ENCODE assay signal across 8 mouse cellular contexts in genomic region chr11:100571202-100571567, GRCm38 (mm10). TPM values are rescaled to one million over a fixed set of nuclear protein-coding genes. Genes with fewer than 3 reads are reported as not detected.
DNase-seq lines count a peak whose midpoint lies in the region; ATAC-seq and TF ChIP-seq lines count a peak whose summit lies in the region.

No protein-coding gene starts in this region.

- peak overlapping the region; percentile 54 for H3K4me2 ChIP-seq in hindbrain, embryonic 13.5 days
- H3K4me2 ChIP-seq in liver, embryonic 16.5 days (ENCODE audit: low read depth, low read length), result peak overlapping the region; percentile 48

- no peak for TF ChIP-seq POLR2A in MEL (IDR thresholded peaks at IDR 0.05; ENCODE audit: control insufficient read depth in 1 of 2, insufficient read depth in 1 of 2, low read depth in 1 of 2, low read length in 2 of 2, poor library complexity in 1 of 2)

- DNase-seq in gastrocnemius, postnatal 25 days, result peak; percentile 29
- DNase-seq in gastrocnemius, postnatal 36 days, result no peak
- no peak for DNase-seq in MEL (ENCODE audit: low read depth, low spot score)
- DNase-seq in splenic B cell, adult 2 months (ENCODE audit: low read depth, low spot score), result peak; percentile 66
- no peak for DNase-seq in ovary, postnatal 10 days (ENCODE audit: low spot score)

- no peak for TF ChIP-seq CTCF in MEL (IDR thresholded peaks at IDR 0.05 in 2 of 3, conservative IDR thresholded peaks at IDR 0.05 in 1 of 3; ENCODE audit: control insufficient read depth in 1 of 3, insufficient read depth in 1 of 3, low read depth in 2 of 3, low read length in 3 of 3, poor library complexity in 1 of 3, severe bottlenecking in 1 of 3)

- no peak for TF ChIP-seq RAD21 in MEL (IDR thresholded peaks at IDR 0.05; ENCODE audit: low read depth, low read length)

- no peaks in the 10 kb centered on the region for H3K27me3 ChIP-seq in MEL (ENCODE audit: control insufficient read depth in 1 of 2, insufficient read depth in 2 of 2, low read length in 2 of 2)
- H3K27me3 ChIP-seq in hindbrain, embryonic 13.5 days, result peaks cover 13% of the 10 kb centered on the region
- no peaks in the 10 kb centered on the region for H3K27me3 ChIP-seq in liver, embryonic 16.5 days (ENCODE audit: control insufficient read depth, insufficient read depth, low read depth, low read length)
- H3K27me3 ChIP-seq in splenic B cell, adult 2 months (ENCODE audit: control insufficient read depth, insufficient read depth, low read length, poor library complexity, severe bottlenecking), result no peaks in the 10 kb centered on the region

- peak; percentile 21; the same call in 1 of the 2 replicates for ATAC-seq in erythroid progenitor cell, adult 5-6 weeks (replicated peaks; ENCODE audit: low FRiP score, poor library complexity, severe bottlenecking)
- ATAC-seq in hindbrain, embryonic 13.5 days (ENCODE audit: low FRiP score), result peak; percentile 37; the same call in 1 of the 2 replicates
- no peak for ATAC-seq in liver, embryonic 16.5 days (ENCODE audit: low read depth)

- no peak overlapping the region for H3K4me3 ChIP-seq in MEL (ENCODE audit: control insufficient read depth in 1 of 2, insufficient read depth in 1 of 2, low read depth in 2 of 2, low read length in 2 of 2)
- peak overlapping the region; percentile 17 for H3K4me3 ChIP-seq in hindbrain, embryonic 13.5 days
- peak overlapping the region; percentile 20 for H3K4me3 ChIP-seq in liver, embryonic 16.5 days (ENCODE audit: low read depth, low read length)

- intact Hi-C loops in gastrocnemius, postnatal 36 days (cut with DNase I), result loop anchor here (2.0 kb wide), 2 partner anchors 56 to 132 kb away; no protein-coding TSS in a partner anchor

- no peak overlapping the region for H3K9ac ChIP-seq in MEL (ENCODE audit: control insufficient read depth, low read depth, low read length, poor library complexity, severe bottlenecking)
- H3K9ac ChIP-seq in hindbrain, embryonic 13.5 days, result peak overlapping the region; percentile 63
- no peak overlapping the region for H3K9ac ChIP-seq in liver, embryonic 16.5 days (ENCODE audit: low read depth, low read length)

- no peak for TF ChIP-seq EP300 in MEL (IDR thresholded peaks at IDR 0.05; ENCODE audit: low read depth in 1 of 2, low read length in 2 of 2)

- WGBS in hindbrain, embryonic 13.5 days, result 12% methylated on average over 16 of the region's 16 CpGs
- WGBS in liver, embryonic 16.5 days (ENCODE audit: insufficient replicate concordance), result 13% methylated on average over 16 of the region's 16 CpGs

- no peaks in the 10 kb centered on the region; the same call in 1 of the 2 replicates for H3K79me2 ChIP-seq in MEL (ENCODE audit: control insufficient read depth, insufficient read depth, low read length, poor library complexity)

- no peaks in the 10 kb centered on the region for H3K9me3 ChIP-seq in MEL (replicated peaks; ENCODE audit: insufficient read depth, low read length)
- no peaks in the 10 kb centered on the region for H3K9me3 ChIP-seq in hindbrain, embryonic 13.5 days
- H3K9me3 ChIP-seq in liver, embryonic 16.5 days (replicated peaks; ENCODE audit: control insufficient read depth, low read length), result no peaks in the 10 kb centered on the region

- no peak overlapping the region for H3K27ac ChIP-seq in MEL (ENCODE audit: control insufficient read depth, low read depth, low read length)
- H3K27ac ChIP-seq in hindbrain, embryonic 13.5 days, result no peak overlapping the region
- no peak overlapping the region for H3K27ac ChIP-seq in liver, embryonic 16.5 days (ENCODE audit: low read length)

- peaks cover 2 to 14% of the 10 kb centered on the region in 2 experiments; a peak in 3 of 4 replicates for H3K4me1 ChIP-seq in MEL (ENCODE audit: control insufficient read depth in 1 of 2, insufficient read depth in 2 of 2, low read length in 2 of 2)
- H3K4me1 ChIP-seq in hindbrain, embryonic 13.5 days (replicated peaks), result peaks cover 30% of the 10 kb centered on the region
- peaks cover 20% of the 10 kb centered on the region for H3K4me1 ChIP-seq in liver, embryonic 16.5 days (ENCODE audit: control insufficient read depth, low read depth, low read length)

- peaks cover 0 to 4% of the 10 kb centered on the region in 2 experiments; a peak in 2 of 4 replicates for H3K36me3 ChIP-seq in MEL (ENCODE audit: control insufficient read depth in 1 of 2, insufficient read depth in 2 of 2, low read length in 2 of 2)
- no peaks in the 10 kb centered on the region for H3K36me3 ChIP-seq in hindbrain, embryonic 13.5 days
- H3K36me3 ChIP-seq in liver, embryonic 16.5 days (ENCODE audit: control insufficient read depth, insufficient read depth), result no peaks in the 10 kb centered on the region
- H3K36me3 ChIP-seq in splenic B cell, adult 2 months (ENCODE audit: control insufficient read depth, insufficient read depth, low read length, poor library complexity, severe bottlenecking), result no peaks in the 10 kb centered on the region

TF ChIP-seq in MEL, 35 proteins besides CTCF, POLR2A, EP300 and RAD21:
- TF ChIP-seq USF1 (IDR thresholded peaks at IDR 0.05; ENCODE audit: low read depth, low read length), result peak; percentile 21; the same call in 1 of the 2 replicates
- TF ChIP-seq UBTF (IDR thresholded peaks at IDR 0.05; ENCODE audit: borderline replicate concordance, insufficient read depth, low read depth, low read length), result no peak

RNA-seq across cellular contexts. Expression of gene Cnp, which starts 3.5 kb away (rescaled TPM):
- 1 to 10 TPM; 8.6 to 9.6 TPM for total RNA-seq in gastrocnemius, postnatal 25 days (2021)
- total RNA-seq in gastrocnemius, postnatal 36 days (2021), result 1 to 10 TPM; 4.3 to 7.3 TPM
- 19.0 and 20.1 TPM in 2 replicates for total RNA-seq in MEL (2012; rRNA removed)
- 10 to 100 TPM in 1 of 2 experiments, not detected in 1; 20.8 TPM for polyA plus RNA-seq in MEL (2012; ENCODE audit: insufficient read depth in 1 of 2, insufficient read length in 2 of 2, low read depth in 1 of 2, low replicate concordance in 2 of 2, missing spikeins in 1 of 2)
- 3.6 and 23.1 TPM in 2 replicates for total RNA-seq in erythroid progenitor cell, adult 5-6 weeks (2015; ENCODE audit: low replicate concordance)
- total RNA-seq in erythroid progenitor cell, adult 5-6 weeks (2017; ENCODE audit: low replicate concordance), result 14.1 and 14.4 TPM in 2 replicates
- 34.5 and 37.0 TPM in 2 replicates for polyA plus RNA-seq in hindbrain, embryonic 13.5 days (2015; fragmentation: Nextera tagmentation; extraction: Ambion mirVana)
- polyA plus RNA-seq in liver, embryonic 16.5 days (2015; fragmentation: Nextera tagmentation; extraction: Ambion mirVana), result 13.8 TPM in 2 replicates

RNA-seq across cellular contexts. Expression of gene Ttc25, which starts 25.8 kb away (rescaled TPM):
- under 1 TPM; 0.36 to 0.38 TPM for total RNA-seq in gastrocnemius, postnatal 25 days (2021)
- under 1 TPM; 0.10 to 0.54 TPM for total RNA-seq in gastrocnemius, postnatal 36 days (2021)
- 0.23 and 0.46 TPM in 2 replicates for total RNA-seq in MEL (2012; rRNA removed)
- polyA plus RNA-seq in MEL (2012; ENCODE audit: insufficient read depth in 1 of 2, insufficient read length in 2 of 2, low read depth in 1 of 2, low replicate concordance in 2 of 2, missing spikeins in 1 of 2), result under 1 TPM in 1 of 2 experiments, not detected in 1; 0.92 TPM
- total RNA-seq in erythroid progenitor cell, adult 5-6 weeks (2015; ENCODE audit: low replicate concordance), result not detected in 2 replicates
- total RNA-seq in erythroid progenitor cell, adult 5-6 weeks (2017; ENCODE audit: low replicate concordance), result not detected in 2 replicates
- 2.0 and 2.8 TPM in 2 replicates for polyA plus RNA-seq in hindbrain, embryonic 13.5 days (2015; fragmentation: Nextera tagmentation; extraction: Ambion mirVana)
- 0.06 and 0.11 TPM in 2 replicates for polyA plus RNA-seq in liver, embryonic 16.5 days (2015; fragmentation: Nextera tagmentation; extraction: Ambion mirVana)

RNA-seq across cellular contexts. Expression of gene Acly, which starts 43.4 kb away (rescaled TPM):
- 10 to 100 TPM; 10.6 to 20.3 TPM for total RNA-seq in gastrocnemius, postnatal 25 days (2021)
- 10 to 100 TPM; 10.4 to 13.6 TPM for total RNA-seq in gastrocnemius, postnatal 36 days (2021)
- 220 and 234 TPM in 2 replicates for total RNA-seq in MEL (2012; rRNA removed)
- polyA plus RNA-seq in MEL (2012; ENCODE audit: insufficient read depth in 1 of 2, insufficient read length in 2 of 2, low read depth in 1 of 2, low replicate concordance in 2 of 2, missing spikeins in 1 of 2), result 100 to 1,000 TPM in 1 of 2 experiments, not detected in 1; 167 TPM
- 17.6 and 38.2 TPM in 2 replicates for total RNA-seq in erythroid progenitor cell, adult 5-6 weeks (2015; ENCODE audit: low replicate concordance)
- 18.1 and 22.0 TPM in 2 replicates for total RNA-seq in erythroid progenitor cell, adult 5-6 weeks (2017; ENCODE audit: low replicate concordance)
- polyA plus RNA-seq in hindbrain, embryonic 13.5 days (2015; fragmentation: Nextera tagmentation; extraction: Ambion mirVana), result 255 and 257 TPM in 2 replicates
- 114 and 120 TPM in 2 replicates for polyA plus RNA-seq in liver, embryonic 16.5 days (2015; fragmentation: Nextera tagmentation; extraction: Ambion mirVana)

RNA-seq across cellular contexts. Expression of gene Nkiras2, which starts 47.9 kb away (rescaled TPM):
- 10 to 100 TPM; 19.9 to 21.5 TPM for total RNA-seq in gastrocnemius, postnatal 25 days (2021)
- 10 to 100 TPM; 18.6 to 19.1 TPM for total RNA-seq in gastrocnemius, postnatal 36 days (2021)
- 37.1 and 40.5 TPM in 2 replicates for total RNA-seq in MEL (2012; rRNA removed)
- polyA plus RNA-seq in MEL (2012; ENCODE audit: insufficient read depth in 1 of 2, insufficient read length in 2 of 2, low read depth in 1 of 2, low replicate concordance in 2 of 2, missing spikeins in 1 of 2), result 10 to 100 TPM in 1 of 2 experiments, not detected in 1; 49.9 TPM
- total RNA-seq in erythroid progenitor cell, adult 5-6 weeks (2015; ENCODE audit: low replicate concordance), result 17.2 and 18.0 TPM in 2 replicates
- total RNA-seq in erythroid progenitor cell, adult 5-6 weeks (2017; ENCODE audit: low replicate concordance), result 5.8 and 9.4 TPM in 2 replicates
- 110 and 115 TPM in 2 replicates for polyA plus RNA-seq in hindbrain, embryonic 13.5 days (2015; fragmentation: Nextera tagmentation; extraction: Ambion mirVana)
- 18.1 and 19.7 TPM in 2 replicates for polyA plus RNA-seq in liver, embryonic 16.5 days (2015; fragmentation: Nextera tagmentation; extraction: Ambion mirVana)

RNA-seq across cellular contexts. Expression of gene Dnajc7, which starts 48.8 kb away (rescaled TPM):
- 100 to 1,000 TPM; 123 to 126 TPM for total RNA-seq in gastrocnemius, postnatal 25 days (2021)
- 100 to 1,000 TPM; 105 to 110 TPM for total RNA-seq in gastrocnemius, postnatal 36 days (2021)
- total RNA-seq in MEL (2012; rRNA removed), result 230 and 233 TPM in 2 replicates
- polyA plus RNA-seq in MEL (2012; ENCODE audit: insufficient read depth in 1 of 2, insufficient read length in 2 of 2, low read depth in 1 of 2, low replicate concordance in 2 of 2, missing spikeins in 1 of 2), result 100 to 1,000 TPM; 346 to 452 TPM
- 79.3 and 93.5 TPM in 2 replicates for total RNA-seq in erythroid progenitor cell, adult 5-6 weeks (2015; ENCODE audit: low replicate concordance)
- 103 and 106 TPM in 2 replicates for total RNA-seq in erythroid progenitor cell, adult 5-6 weeks (2017; ENCODE audit: low replicate concordance)
- 308 and 315 TPM in 2 replicates for polyA plus RNA-seq in hindbrain, embryonic 13.5 days (2015; fragmentation: Nextera tagmentation; extraction: Ambion mirVana)
- polyA plus RNA-seq in liver, embryonic 16.5 days (2015; fragmentation: Nextera tagmentation; extraction: Ambion mirVana), result 56.8 and 60.9 TPM in 2 replicates

Comparison
In these comparisons a context has a peak if more than half of its experiments do, and no peak if none do; other contexts are left out.
1. DNase-seq: peak in gastrocnemius, postnatal 25 days (single experiment) and splenic B cell, adult 2 months (single experiment); none in gastrocnemius, postnatal 36 days (0 of 2), MEL (single experiment) and ovary, postnatal 10 days (single experiment).
2. H3K4me3 ChIP-seq: peak in hindbrain, embryonic 13.5 days (single experiment) and liver, embryonic 16.5 days (single experiment); none in MEL (0 of 2).